Comparison of ENCODE assay signal across 9 mouse cellular contexts in genomic region chr8:77473373-77473772, GRCm38 (mm10). TPM values are rescaled to one million over a fixed set of nuclear protein-coding genes. Genes with fewer than 3 reads are reported as not detected.
DNase-seq lines count a peak whose midpoint lies in the region; ATAC-seq and TF ChIP-seq lines count a peak whose summit lies in the region.
"Had no signal": no experiment of that assay in that cellular context is flagged by ENCODE, and none has a peak within 500 bp of the region (broad histone marks: within the 10 kb centered on the region; RNA-seq: fewer than 3 reads in every experiment).

No protein-coding gene starts in this region.

- no peak overlapping the region for H3K4me3 ChIP-seq in hindbrain, postnatal 0 days (ENCODE audit: low read length)
- H3K4me3 ChIP-seq in hindbrain, embryonic 13.5 days = no peak overlapping the region
- H3K4me3 ChIP-seq in cerebellum, adult 2 months (replicated peaks; ENCODE audit: insufficient read depth, low read depth, low read length) = no peak overlapping the region
- H3K4me3 ChIP-seq in heart, adult 2 months = no peak overlapping the region
- no peak overlapping the region for H3K4me3 ChIP-seq in kidney, embryonic 16.5 days (ENCODE audit: low read length)
- H3K4me3 ChIP-seq in stomach, embryonic 16.5 days (replicated peaks; ENCODE audit: low read length) = no peak overlapping the region
- H3K4me3 ChIP-seq: neural tube, embryonic 12.5 days had no signal

- peak; percentile 25 for DNase-seq in hindbrain, postnatal 0 days (ENCODE audit: low spot score)
- DNase-seq in cerebellum, adult 2 months = peak; percentile 50 to 62
- peak; percentile 78 to 82 for DNase-seq in heart, adult 2 months
- no peak for DNase-seq in layer of hippocampus, adult 9-10 months (ENCODE audit: low spot score)
- no peak for DNase-seq in frontal cortex, adult 2 months (ENCODE audit: extremely low spot score in 1 of 2, low spot score in 1 of 2)

- ATAC-seq in hindbrain, postnatal 0 days = no peak
- no peak for ATAC-seq in hindbrain, embryonic 13.5 days (ENCODE audit: low FRiP score)
- ATAC-seq in kidney, embryonic 16.5 days (ENCODE audit: low FRiP score, low TSS enrichment) = no peak
- ATAC-seq in stomach, embryonic 16.5 days (ENCODE audit: insufficient read depth, low FRiP score) = peak; percentile 83

- TF ChIP-seq EP300 in heart, adult 2 months (IDR thresholded peaks at IDR 0.05; ENCODE audit: insufficient read depth, low read depth, low read length) = no peak

- no peaks in the 10 kb centered on the region for H3K4me1 ChIP-seq in hindbrain, postnatal 0 days (ENCODE audit: insufficient read depth, low read length)
- H3K4me1 ChIP-seq in hindbrain, embryonic 13.5 days (replicated peaks) = no peaks in the 10 kb centered on the region
- H3K4me1 ChIP-seq in cerebellum, adult 2 months (ENCODE audit: control insufficient read depth, insufficient read depth, low read length) = no peaks in the 10 kb centered on the region; the same call in 1 of the 2 replicates
- peaks cover 15% of the 10 kb centered on the region for H3K4me1 ChIP-seq in heart, adult 2 months (ENCODE audit: control insufficient read depth, insufficient read depth, low read length)
- H3K4me1 ChIP-seq in kidney, embryonic 16.5 days (ENCODE audit: insufficient read depth, low read length) = peaks cover 20% of the 10 kb centered on the region
- H3K4me1 ChIP-seq in stomach, embryonic 16.5 days (ENCODE audit: control insufficient read depth, insufficient read depth, low read length) = peaks cover 30% of the 10 kb centered on the region
- H3K4me1 ChIP-seq: neural tube, embryonic 12.5 days had no signal

- intact Hi-C loops in heart, adult 2 months (cut with DNase I) = no loop called here

- no peak for TF ChIP-seq CTCF in hindbrain, postnatal 0 days (IDR thresholded peaks at IDR 0.05; ENCODE audit: low read depth)
- TF ChIP-seq CTCF in cerebellum, adult 2 months (IDR thresholded peaks at IDR 0.05; ENCODE audit: borderline replicate concordance, insufficient read depth, low read depth, low read length) = no peak
- TF ChIP-seq CTCF in heart, adult 2 months (IDR thresholded peaks at IDR 0.05) = no peak

- no peak for TF ChIP-seq POLR2A in cerebellum, adult 2 months (IDR thresholded peaks at IDR 0.05; ENCODE audit: borderline replicate concordance, insufficient read depth, low read length)
- no peak for TF ChIP-seq POLR2A in heart, adult 2 months (IDR thresholded peaks at IDR 0.05; ENCODE audit: insufficient read depth, low read depth, low read length)

- no peaks in the 10 kb centered on the region for H3K9me3 ChIP-seq in hindbrain, postnatal 0 days (ENCODE audit: low read length)
- no peaks in the 10 kb centered on the region for H3K9me3 ChIP-seq in hindbrain, embryonic 13.5 days
- H3K9me3 ChIP-seq in kidney, embryonic 16.5 days (ENCODE audit: low read length) = no peaks in the 10 kb centered on the region
- H3K9me3 ChIP-seq in stomach, embryonic 16.5 days (replicated peaks; ENCODE audit: control insufficient read depth, low read length) = no peaks in the 10 kb centered on the region
- H3K9me3 ChIP-seq: neural tube, embryonic 12.5 days had no signal

- no peaks in the 10 kb centered on the region for H3K27me3 ChIP-seq in hindbrain, postnatal 0 days (ENCODE audit: insufficient read depth, low read length)
- H3K27me3 ChIP-seq in hindbrain, embryonic 13.5 days = no peaks in the 10 kb centered on the region
- no peaks in the 10 kb centered on the region for H3K27me3 ChIP-seq in cerebellum, adult 2 months (ENCODE audit: control insufficient read depth, insufficient read depth, low read length)
- H3K27me3 ChIP-seq in heart, adult 2 months (ENCODE audit: control insufficient read depth, insufficient read depth, low read length) = no peaks in the 10 kb centered on the region
- H3K27me3 ChIP-seq in kidney, embryonic 16.5 days (ENCODE audit: insufficient read depth, low read length) = no peaks in the 10 kb centered on the region
- no peaks in the 10 kb centered on the region for H3K27me3 ChIP-seq in stomach, embryonic 16.5 days (ENCODE audit: control insufficient read depth, insufficient read depth, low read length)
- H3K27me3 ChIP-seq: neural tube, embryonic 12.5 days had no signal

- no peaks in the 10 kb centered on the region for H3K36me3 ChIP-seq in hindbrain, postnatal 0 days (ENCODE audit: insufficient read depth, low read length)
- H3K36me3 ChIP-seq in hindbrain, embryonic 13.5 days = no peaks in the 10 kb centered on the region
- H3K36me3 ChIP-seq in heart, adult 2 months (ENCODE audit: control insufficient read depth, insufficient read depth, low read length) = no peaks in the 10 kb centered on the region; the same call in 1 of the 2 replicates
- H3K36me3 ChIP-seq in kidney, embryonic 16.5 days (ENCODE audit: insufficient read depth, low read length) = no peaks in the 10 kb centered on the region
- 0 out of 2 replicates have a peak, but pooled peaks cover 2% of the 10 kb centered on the region for H3K36me3 ChIP-seq in stomach, embryonic 16.5 days (ENCODE audit: control insufficient read depth, insufficient read depth, low read length)
- H3K36me3 ChIP-seq: neural tube, embryonic 12.5 days had no signal

- 0 out of 2 replicates have a peak, but pooled peaks cover 2% of the 10 kb centered on the region for H3K79me2 ChIP-seq in heart, adult 2 months (replicated peaks; ENCODE audit: control insufficient read depth, insufficient read depth, low read length)

- no peak overlapping the region for H3K9ac ChIP-seq in hindbrain, postnatal 0 days (replicated peaks; ENCODE audit: low read length)
- no peak overlapping the region for H3K9ac ChIP-seq in hindbrain, embryonic 13.5 days
- H3K9ac ChIP-seq in heart, adult 2 months (ENCODE audit: low read depth, low read length) = no peak overlapping the region; the same call in 1 of the 2 replicates
- no peak overlapping the region for H3K9ac ChIP-seq in kidney, embryonic 16.5 days (replicated peaks; ENCODE audit: low read length)
- H3K9ac ChIP-seq in stomach, embryonic 16.5 days (ENCODE audit: low read length) = 0 out of 2 replicates have a peak overlapping the region, but pooled peaks have one; percentile 23
- H3K9ac ChIP-seq: neural tube, embryonic 12.5 days had no signal

- H3K27ac ChIP-seq in hindbrain, postnatal 0 days = no peak overlapping the region
- H3K27ac ChIP-seq in hindbrain, embryonic 13.5 days = no peak overlapping the region
- H3K27ac ChIP-seq in cerebellum, adult 2 months (ENCODE audit: insufficient read depth, low read length) = no peak overlapping the region
- H3K27ac ChIP-seq in heart, adult 2 months = peak overlapping the region; percentile 74
- H3K27ac ChIP-seq in kidney, embryonic 16.5 days (ENCODE audit: low read length) = peak overlapping the region; percentile 48
- peak overlapping the region; percentile 73 for H3K27ac ChIP-seq in stomach, embryonic 16.5 days (ENCODE audit: low read length)
- H3K27ac ChIP-seq: neural tube, embryonic 12.5 days had no signal

- WGBS in hindbrain, postnatal 0 days = 59% methylated on average over 6 of the region's 6 CpGs
- WGBS in hindbrain, embryonic 13.5 days = 82% methylated on average over 6 of the region's 6 CpGs
- WGBS in cerebellum, adult 2 months = 35% methylated on average over 6 of the region's 6 CpGs
- 37% methylated on average over 6 of the region's 6 CpGs for WGBS in heart, adult 2 months
- WGBS in kidney, embryonic 16.5 days = 59% methylated on average over 6 of the region's 6 CpGs
- 34% methylated on average over 6 of the region's 6 CpGs for WGBS in stomach, embryonic 16.5 days

- H3K4me2 ChIP-seq in hindbrain, postnatal 0 days (ENCODE audit: low read depth, low read length) = no peak overlapping the region
- no peak overlapping the region for H3K4me2 ChIP-seq in hindbrain, embryonic 13.5 days
- no peak overlapping the region for H3K4me2 ChIP-seq in kidney, embryonic 16.5 days (replicated peaks; ENCODE audit: low read depth, low read length)
- H3K4me2 ChIP-seq in stomach, embryonic 16.5 days (ENCODE audit: low read depth, low read length) = no peak overlapping the region; the same call in 1 of the 2 replicates
- H3K4me2 ChIP-seq: neural tube, embryonic 12.5 days had no signal

RNA-seq across cellular contexts. Expression of gene Arhgap10, which starts 44.4 kb away (rescaled TPM):
- 3.4 and 5.2 TPM in 2 replicates for total RNA-seq in hindbrain, postnatal 0 days (2014; rRNA removed)
- 3.7 and 4.2 TPM in 2 replicates for polyA plus RNA-seq in hindbrain, postnatal 0 days (2015; fragmentation: Nextera tagmentation; extraction: Ambion mirVana)
- polyA plus RNA-seq in hindbrain, embryonic 13.5 days (2015; fragmentation: Nextera tagmentation; extraction: Ambion mirVana) = 5.0 and 6.3 TPM in 2 replicates
- 12.5 and 13.9 TPM in 2 replicates for polyA plus RNA-seq in cerebellum, adult 2 months (2012; rRNA removed)
- total RNA-seq in heart, adult 2 months (2021) = 10 to 100 TPM; 51.4 to 58.2 TPM
- 22.5 and 29.9 TPM in 2 replicates for polyA plus RNA-seq in heart, adult 2 months (2012; rRNA removed)
- 31.7 and 36.0 TPM in 2 replicates for polyA plus RNA-seq in kidney, embryonic 16.5 days (2015; fragmentation: Nextera tagmentation; extraction: Ambion mirVana)
- 32.8 and 33.4 TPM in 2 replicates for polyA plus RNA-seq in stomach, embryonic 16.5 days (2015; fragmentation: Nextera tagmentation; extraction: Ambion mirVana)
- polyA plus RNA-seq in frontal cortex, adult 2 months (2012; rRNA removed) = 17.4 and 19.2 TPM in 2 replicates

Comparison
In these comparisons a context has a peak if more than half of its experiments do, and no peak if none do; other contexts are left out.
1. DNase-seq: peak in hindbrain, postnatal 0 days (single experiment), cerebellum, adult 2 months (2 of 2) and heart, adult 2 months (2 of 2); none in layer of hippocampus, adult 9-10 months (single experiment) and frontal cortex, adult 2 months (0 of 2).
2. H3K27ac ChIP-seq: peak in heart, adult 2 months (single experiment), kidney, embryonic 16.5 days (single experiment) and stomach, embryonic 16.5 days (single experiment); none in hindbrain, postnatal 0 days (single experiment), hindbrain, embryonic 13.5 days (single experiment) and cerebellum, adult 2 months (single experiment).